Mouse (Mus musculus): Measurements from ENCODE around the gene Ppp5c.
"Not testable (repeated sequence)": the region's sequence is repeated elsewhere in the genome, so short reads cannot be mapped to it uniquely, and the experiment has no call there.

Ppp5c gene

GRCm38 (mm10) chr7:17027588-17028343 lies at the start of gene Ppp5c:
TSS of gene Ppp5c (minus strand) at chr7:17027924.
- DNase-seq = peak; percentile 93

- DNase-seq = no peak
Measured at GRCm38 (mm10) chr7:17076542-17076941, 48.8 kb upstream of the Ppp5c start.

GRCm38 (mm10) chr7:17073904-17074615 lies 46.3 kb upstream of the Ppp5c start, which contains the start of gene Psg16:
TSS of gene Psg16 (plus strand) at chr7:17074040.
- DNase-seq = peak; percentile 59 to 81

- no peak for DNase-seq
Measured at GRCm38 (mm10) chr7:17073513-17073903, 45.8 kb upstream of the Ppp5c start.

GRCm38 (mm10) chr7:17067651-17068050 lies 39.9 kb upstream of the Ppp5c start:
- not testable (repeated sequence) for DNase-seq

- no peak for DNase-seq
Measured at GRCm38 (mm10) chr7:17067000-17067399, 39.3 kb upstream of the Ppp5c start.

GRCm38 (mm10) chr7:17066412-17066811 lies 38.7 kb upstream of the Ppp5c start:
- DNase-seq = peak; percentile 83 to 93

GRCm38 (mm10) chr7:17065620-17066019 lies 37.9 kb upstream of the Ppp5c start:
- DNase-seq = no peak

- peak; percentile 33 to 75 for DNase-seq
Measured at GRCm38 (mm10) chr7:17062845-17063244, 35.1 kb upstream of the Ppp5c start.

- peak; percentile 59 to 83 for DNase-seq
Measured at GRCm38 (mm10) chr7:17062389-17062788, 34.7 kb upstream of the Ppp5c start, which contains the start of gene Hif3a. TSS of gene Hif3a (minus strand) at chr7:17062427.

GRCm38 (mm10) chr7:17060782-17061605 lies 33.3 kb upstream of the Ppp5c start:
- peak; percentile 35 to 45 for DNase-seq

- peak; percentile 98 to 99 for DNase-seq
Measured at GRCm38 (mm10) chr7:17060031-17060781, 32.5 kb upstream of the Ppp5c start.

- DNase-seq = peak in 1 of 2 experiments; percentile 13
Measured at GRCm38 (mm10) chr7:17059463-17059844, 31.7 kb upstream of the Ppp5c start.

- DNase-seq = peak; percentile 80 to 91
Measured at GRCm38 (mm10) chr7:17058816-17059462, 31.2 kb upstream of the Ppp5c start.

- DNase-seq = peak; percentile 87 to 97
Measured at GRCm38 (mm10) chr7:17058071-17058689, 30.5 kb upstream of the Ppp5c start.

GRCm38 (mm10) chr7:17056601-17057523 lies 29.1 kb upstream of the Ppp5c start:
- DNase-seq = peak; percentile 49

- DNase-seq = peak; percentile 98
Measured at GRCm38 (mm10) chr7:17056081-17056581, 28.4 kb upstream of the Ppp5c start.

GRCm38 (mm10) chr7:17055287-17055946 lies 27.7 kb upstream of the Ppp5c start:
- no peak for DNase-seq

GRCm38 (mm10) chr7:17054325-17054989 lies 26.7 kb upstream of the Ppp5c start:
- no peak for DNase-seq

All from kidney, postnatal 36 days (tissue).